Mouse (Mus musculus): ENCODE measurements around the gene Lpar1. TPM values are rescaled to one million over a fixed set of nuclear protein-coding genes. Genes with fewer than 3 reads are reported as not detected.

Gene Lpar1
- polyA plus RNA-seq (2012; rRNA removed) = 24.9 and 56.3 TPM in 2 replicates

DNA sequence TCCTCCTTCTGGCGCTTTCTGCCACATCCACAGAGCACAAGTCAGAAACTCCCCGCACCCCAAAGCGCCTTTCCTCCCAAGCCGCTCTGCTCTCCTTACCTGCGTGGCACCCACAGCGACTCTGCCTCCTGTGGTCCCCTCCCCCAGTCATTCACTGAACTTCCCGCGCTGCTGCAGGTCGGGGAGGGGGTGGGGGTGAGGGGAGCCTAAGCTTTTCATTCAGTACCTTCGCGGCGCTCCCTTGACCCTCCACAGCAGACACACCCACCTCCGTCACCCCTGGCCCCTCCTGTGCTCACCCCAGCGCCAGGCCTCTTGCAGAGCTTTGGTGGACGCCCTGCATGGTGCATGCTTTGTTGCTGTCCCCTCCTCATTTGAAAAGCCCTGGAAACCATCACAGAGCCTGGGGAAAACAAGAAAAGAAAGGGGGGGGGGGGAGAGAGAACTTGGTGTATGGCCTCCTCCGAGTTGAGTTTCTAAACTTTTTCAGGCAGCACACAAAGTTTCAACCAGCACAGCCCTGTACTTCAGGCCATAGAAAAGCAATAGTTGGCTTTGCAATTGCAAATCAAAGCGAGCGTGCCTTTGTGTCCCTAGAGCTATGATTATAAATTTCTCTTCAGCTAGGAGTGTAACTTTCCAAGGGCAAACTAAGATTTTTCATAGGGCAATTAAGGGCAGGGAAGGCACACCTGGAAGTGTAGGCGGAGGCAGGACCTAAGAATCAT is at the start of gene Lpar1:
Gene Lpar1, minus strand, starts transcription at position 268 of the 728 bp plus-strand sequence.

Other genes starting within 250 kb of the Lpar1 start
- gene Olfr267, start 233.8 kb upstream of the Lpar1 start, polyA plus RNA-seq (2012; rRNA removed) = 0.07 and 0.19 TPM in 2 replicates

Measured in central nervous system, embryonic 11.5 days (tissue).